Mouse (Mus musculus): ENCODE results near the gene Grb2. TPM values are rescaled to one million over a fixed set of nuclear protein-coding genes. Genes with fewer than 3 reads are reported as not detected.

Gene Grb2
- polyA plus RNA-seq, 1 experiment from 2014 or later, result 54.2 TPM

- peaks cover 5% of the 10 kb centered on the region; the same call in 1 of the 2 replicates for H3K4me1 ChIP-seq (replicated peaks; ENCODE audit: control insufficient read depth, insufficient read depth)
- H3K27me3 ChIP-seq (ENCODE audit: control insufficient read depth, insufficient read depth, low read length), result no peaks in the 10 kb centered on the region
- no peak overlapping the region for H3K4me3 ChIP-seq (ENCODE audit: low read depth, low read length)
- H3K4me2 ChIP-seq (replicated peaks; ENCODE audit: low read depth), result no peak overlapping the region
- ATAC-seq (ENCODE audit: low FRiP score, low TSS enrichment), result no peak
- peaks cover 18% of the 10 kb centered on the region; the same call in 1 of the 2 replicates for H3K36me3 ChIP-seq (ENCODE audit: control insufficient read depth, insufficient read depth, low read length)
- 76% methylated on average over 23 of the region's 23 CpGs for WGBS
- H3K27ac ChIP-seq (replicated peaks), result no peak overlapping the region
- TF ChIP-seq CTCF (IDR thresholded peaks at IDR 0.05; ENCODE audit: low read depth) (no peak), EP300 (optimal IDR thresholded peaks at IDR 0.05) (no peak)
- no peaks in the 10 kb centered on the region for H3K9me3 ChIP-seq (ENCODE audit: control insufficient read depth, low read length)
- no peak overlapping the region for H3K9ac ChIP-seq (ENCODE audit: low read length)
- no peak for DNase-seq (ENCODE audit: low spot score)
These were observed 99.7 kb downstream of the Grb2 start for GRCm38 (mm10) chr11:115608421-115609399.

- peaks cover 3% of the 10 kb centered on the region; the same call in 1 of the 2 replicates for H3K4me1 ChIP-seq (replicated peaks; ENCODE audit: control insufficient read depth, insufficient read depth)
- H3K9me3 ChIP-seq (ENCODE audit: control insufficient read depth, low read length), result no peaks in the 10 kb centered on the region
- DNase-seq (ENCODE audit: low spot score) (no peak), ATAC-seq (ENCODE audit: low FRiP score, low TSS enrichment) (no peak)
- TF ChIP-seq EP300 (optimal IDR thresholded peaks at IDR 0.05) (no peak), CTCF (IDR thresholded peaks at IDR 0.05; ENCODE audit: low read depth) (no peak)
- no peak overlapping the region for H3K4me3 ChIP-seq (ENCODE audit: low read depth, low read length)
- H3K9ac ChIP-seq (ENCODE audit: low read length), result no peak overlapping the region
- H3K36me3 ChIP-seq (ENCODE audit: control insufficient read depth, insufficient read depth, low read length), result peaks cover 18% of the 10 kb centered on the region; the same call in 1 of the 2 replicates
- H3K27me3 ChIP-seq (ENCODE audit: control insufficient read depth, insufficient read depth, low read length), result no peaks in the 10 kb centered on the region
- no peak overlapping the region for H3K4me2 ChIP-seq (replicated peaks; ENCODE audit: low read depth)
- H3K27ac ChIP-seq (replicated peaks), result no peak overlapping the region
- WGBS, result 94% methylated on average over 18 of the region's 18 CpGs
These were observed 101.7 kb downstream of the Grb2 start for GRCm38 (mm10) chr11:115606733-115607132.

DNA sequence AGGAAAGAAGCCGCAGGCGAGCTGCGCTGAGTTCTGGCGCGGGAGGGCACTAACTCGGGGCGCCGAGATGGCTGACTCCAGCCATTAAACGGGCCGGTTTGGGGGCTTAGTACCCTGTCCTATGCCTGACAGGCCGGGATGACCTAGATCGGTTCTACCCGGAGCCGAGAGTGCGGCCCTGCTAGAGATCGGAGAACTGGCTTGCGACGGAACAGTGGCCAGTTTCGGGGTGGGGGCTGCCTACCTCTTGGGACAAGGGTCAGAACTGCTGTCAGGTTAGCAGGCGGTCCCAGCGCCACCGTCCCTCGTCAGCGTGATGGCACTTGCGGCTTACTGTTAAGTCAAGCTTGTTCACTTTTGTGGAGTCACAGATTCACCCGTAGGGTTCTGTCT, 104.1 kb downstream of the Grb2 start:
- no peak for DNase-seq (ENCODE audit: low spot score)
- H3K9me3 ChIP-seq (ENCODE audit: control insufficient read depth, low read length), result no peaks in the 10 kb centered on the region
- H3K9ac ChIP-seq (ENCODE audit: low read length), result peak overlapping the region; percentile 94
- peak overlapping the region; percentile 96 for H3K4me3 ChIP-seq (ENCODE audit: low read depth, low read length)
- peak overlapping the region; percentile 90 for H3K4me2 ChIP-seq (replicated peaks; ENCODE audit: low read depth)
- 2% methylated on average over 26 of the region's 26 CpGs for WGBS
- no peaks in the 10 kb centered on the region for H3K4me1 ChIP-seq (replicated peaks; ENCODE audit: control insufficient read depth, insufficient read depth)
- TF ChIP-seq CTCF (IDR thresholded peaks at IDR 0.05; ENCODE audit: low read depth) (no peak), EP300 (optimal IDR thresholded peaks at IDR 0.05) (no peak)
- no peaks in the 10 kb centered on the region for H3K27me3 ChIP-seq (ENCODE audit: control insufficient read depth, insufficient read depth, low read length)
- peak; percentile 14; the same call in 1 of the 2 replicates for ATAC-seq (ENCODE audit: low FRiP score, low TSS enrichment)
- H3K27ac ChIP-seq (replicated peaks), result peak overlapping the region; percentile 94
- H3K36me3 ChIP-seq (ENCODE audit: control insufficient read depth, insufficient read depth, low read length), result peaks cover 18% of the 10 kb centered on the region; the same call in 1 of the 2 replicates

DNA sequence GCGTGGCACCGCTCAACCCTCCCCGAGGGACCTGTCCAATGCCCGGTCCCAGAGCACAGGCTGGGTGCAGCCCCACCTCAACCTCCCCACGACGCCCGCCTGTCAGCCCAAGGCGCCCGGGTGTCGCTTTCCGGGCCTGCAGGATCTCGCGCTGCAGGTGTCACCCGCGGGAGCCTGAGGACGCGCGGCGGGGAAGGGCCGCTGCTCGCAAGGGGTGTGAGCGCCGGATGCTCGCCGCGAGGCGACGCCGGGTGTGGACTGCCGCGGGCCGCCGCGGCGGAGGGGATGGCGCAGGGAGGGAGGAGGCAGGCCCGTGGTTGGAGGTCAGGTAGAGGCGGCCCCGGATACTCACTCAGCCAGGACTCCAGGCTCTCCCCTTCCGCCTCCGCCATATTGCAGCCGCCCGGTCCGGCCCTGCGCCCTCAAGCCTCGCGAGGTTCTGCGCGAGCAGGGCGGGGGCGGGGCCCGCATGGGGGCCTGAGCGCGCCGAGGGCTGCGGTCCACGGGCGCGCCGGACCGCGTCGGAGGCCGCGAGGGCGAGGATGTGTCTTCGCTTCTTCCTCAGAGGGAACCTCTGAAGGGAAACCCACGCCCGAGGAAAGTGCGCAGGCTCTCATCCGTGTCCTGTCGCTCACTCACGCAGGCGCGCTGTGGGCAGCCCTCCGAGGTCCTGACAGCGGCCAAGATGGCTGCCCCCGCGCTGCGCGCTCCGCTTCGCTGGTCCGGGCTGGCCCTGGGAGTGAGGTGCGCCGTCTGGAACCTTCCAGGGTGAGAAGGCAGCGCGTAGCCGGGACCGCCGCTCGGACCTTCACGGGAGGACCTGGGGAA, 104.7 kb downstream of the Grb2 start, which contains the start of the genes Mrps7 and Gga3:
Mrps7 (plus strand) TSS at position 450 of the 828 bp plus-strand sequence.
Gga3 (minus strand) TSS at position 576 of the 828 bp plus-strand sequence.
- Histone ChIP-seq H3K27me3 (ENCODE audit: control insufficient read depth, insufficient read depth, low read length) (no peaks in the 10 kb centered on the region), H3K4me2 (replicated peaks; ENCODE audit: low read depth) (peak within 1 kb of the TSS; percentile 90), H3K36me3 (ENCODE audit: control insufficient read depth, insufficient read depth, low read length) (peaks cover 17% of the 10 kb centered on the region; the same call in 1 of the 2 replicates), H3K4me1 (replicated peaks; ENCODE audit: control insufficient read depth, insufficient read depth) (no peaks in the 10 kb centered on the region), H3K9ac (ENCODE audit: low read length) (peak within 1 kb of the TSS; percentile 94), H3K27ac (replicated peaks) (peak within 1 kb of the TSS; percentile 94), H3K4me3 (ENCODE audit: low read depth, low read length) (peak within 1 kb of the TSS; percentile 96), H3K9me3 (ENCODE audit: control insufficient read depth, low read length) (no peaks in the 10 kb centered on the region)
- peak; percentile 95 for TF ChIP-seq EP300 (optimal IDR thresholded peaks at IDR 0.05)
- TF ChIP-seq CTCF (IDR thresholded peaks at IDR 0.05; ENCODE audit: low read depth), result no peak; the same call in 1 of the 2 replicates
- WGBS, result under 1% methylated on average over 84 of the region's 93 CpGs
- peak; percentile 97 for ATAC-seq (ENCODE audit: low FRiP score, low TSS enrichment)
- DNase-seq (ENCODE audit: low spot score), result peak; percentile 94

- ATAC-seq (ENCODE audit: low FRiP score, low TSS enrichment), result no peak
- TF ChIP-seq CTCF (IDR thresholded peaks at IDR 0.05; ENCODE audit: low read depth), result no peak
- TF ChIP-seq EP300 (optimal IDR thresholded peaks at IDR 0.05), result no peak
These were observed 105.3 kb downstream of the Grb2 start for GRCm38 (mm10) chr11:115603128-115603475.

More at GRCm38 (mm10) chr11:115603128-115603475, 105.3 kb downstream of the Grb2 start:
- no peaks in the 10 kb centered on the region for H3K4me1 ChIP-seq (replicated peaks; ENCODE audit: control insufficient read depth, insufficient read depth)
- DNase-seq (ENCODE audit: low spot score), result no peak
- H3K4me3 ChIP-seq (ENCODE audit: low read depth, low read length), result peak overlapping the region; percentile 96
- H3K36me3 ChIP-seq (ENCODE audit: control insufficient read depth, insufficient read depth, low read length), result peaks cover 13% of the 10 kb centered on the region; the same call in 1 of the 2 replicates
- WGBS, result 6% methylated on average over 15 of the region's 15 CpGs
- H3K9me3 ChIP-seq (ENCODE audit: control insufficient read depth, low read length), result no peaks in the 10 kb centered on the region
- no peaks in the 10 kb centered on the region for H3K27me3 ChIP-seq (ENCODE audit: control insufficient read depth, insufficient read depth, low read length)
- peak overlapping the region; percentile 90 for H3K4me2 ChIP-seq (replicated peaks; ENCODE audit: low read depth)
- H3K27ac ChIP-seq (replicated peaks), result peak overlapping the region; percentile 94
- H3K9ac ChIP-seq (ENCODE audit: low read length), result peak overlapping the region; percentile 94
